Mouse (Mus musculus): ENCODE measurements around the gene Hmgcs2.
A peak's percentile ranks its signal among the peaks of the same experiment; 100 is the strongest.

The Hmgcs2 gene

DNA sequence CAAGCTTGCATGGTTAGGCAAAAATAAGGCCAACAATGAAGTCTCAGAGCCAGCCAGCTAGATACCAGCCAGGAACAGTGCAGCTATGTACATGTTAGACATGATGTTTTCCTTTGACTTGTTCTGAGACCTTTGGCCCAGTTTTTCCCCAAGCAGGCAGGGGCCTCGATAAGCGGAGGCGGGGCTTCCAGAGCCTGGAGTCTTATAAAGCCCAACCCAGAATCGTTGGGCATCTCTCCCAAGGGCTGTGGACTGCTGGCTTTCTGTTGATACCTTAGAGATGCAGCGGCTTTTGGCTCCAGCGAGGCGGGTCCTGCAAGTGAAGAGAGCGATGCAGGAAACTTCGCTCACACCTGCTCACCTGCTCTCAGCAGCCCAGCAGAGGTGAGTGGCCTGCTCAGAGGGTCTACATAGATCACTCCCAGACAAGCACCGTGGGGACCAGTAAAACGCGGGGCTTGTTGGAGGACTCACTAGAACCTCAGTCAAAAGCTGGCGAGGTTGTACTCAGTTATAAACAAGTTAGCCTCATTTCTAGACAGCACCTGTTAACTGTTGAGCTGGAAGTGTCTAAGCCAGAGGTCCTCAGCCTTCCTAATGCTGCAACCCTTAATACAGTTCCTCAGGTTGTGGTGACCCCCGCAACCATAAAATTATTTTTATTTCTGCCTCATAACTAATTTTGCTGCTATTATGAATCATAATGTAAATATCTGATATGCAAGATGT, at the start of gene Hmgcs2:
Hmgcs2 (plus strand) TSS at position 232 of the 729 bp plus-strand sequence.
- DNase-seq (ENCODE audit: low read depth, low spot score): no peak

DNA sequence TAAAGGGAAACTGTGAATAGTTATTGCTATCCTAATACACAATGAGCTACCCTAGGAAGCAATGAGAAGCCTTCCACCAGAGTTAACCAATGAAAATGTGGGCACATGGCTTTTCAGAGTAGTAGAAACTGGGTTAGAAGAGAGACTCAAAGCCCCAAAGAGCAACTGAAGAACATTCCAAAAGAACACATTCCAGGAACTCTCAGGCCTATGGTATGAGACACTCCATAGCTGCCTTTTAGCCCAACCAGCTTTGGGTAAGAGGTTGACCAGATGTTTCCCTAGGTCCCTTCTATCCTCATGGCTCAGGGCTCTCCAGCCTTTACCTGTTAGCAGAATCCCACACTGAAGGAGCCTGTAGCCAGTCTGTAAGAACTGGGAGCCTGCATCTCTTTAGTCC, 46.7 kb upstream of the Hmgcs2 start:
- no peak for DNase-seq (ENCODE audit: low read depth, low spot score)

DNA sequence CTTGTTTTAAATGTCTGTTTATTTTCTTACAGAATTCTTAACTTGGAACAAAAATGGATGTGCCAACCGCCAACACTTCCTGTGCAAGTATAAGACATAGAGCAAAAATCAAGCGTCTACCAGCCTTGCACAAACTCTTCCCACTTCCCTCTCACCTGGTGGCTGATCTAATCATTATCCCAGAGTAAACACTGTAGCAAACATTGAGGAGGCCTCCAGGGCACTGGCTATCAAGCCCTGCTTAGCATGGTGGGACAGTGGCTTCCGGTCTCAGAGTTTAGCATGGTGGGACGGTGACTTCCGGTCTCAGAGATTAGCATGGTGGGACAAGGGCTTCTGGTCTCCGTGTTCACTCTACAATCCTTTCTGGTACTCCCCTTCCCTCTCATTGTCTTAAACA, 44.0 kb upstream of the Hmgcs2 start:
- DNase-seq (ENCODE audit: low read depth, low spot score): no peak

DNA sequence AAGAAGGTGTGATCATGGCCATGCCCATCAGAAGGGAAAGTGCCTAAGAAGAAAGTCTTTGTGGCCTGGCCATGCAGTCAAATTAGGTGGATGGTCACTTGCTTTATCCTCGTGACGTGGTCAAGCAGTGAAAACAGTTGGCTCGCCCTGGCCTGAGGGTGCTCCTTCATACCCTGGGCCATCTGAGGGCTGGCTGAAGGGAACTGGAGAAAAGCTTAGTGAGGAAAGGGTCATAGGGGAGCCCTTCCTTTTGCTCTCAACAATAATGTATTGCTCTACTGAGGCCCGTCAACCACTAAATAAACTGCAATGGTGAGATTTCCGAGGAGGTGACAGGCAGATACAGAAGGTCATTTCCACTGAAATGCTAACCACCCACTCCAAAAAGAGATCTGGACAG, 43.0 kb upstream of the Hmgcs2 start:
- no peak for DNase-seq (ENCODE audit: low read depth, low spot score)

DNA sequence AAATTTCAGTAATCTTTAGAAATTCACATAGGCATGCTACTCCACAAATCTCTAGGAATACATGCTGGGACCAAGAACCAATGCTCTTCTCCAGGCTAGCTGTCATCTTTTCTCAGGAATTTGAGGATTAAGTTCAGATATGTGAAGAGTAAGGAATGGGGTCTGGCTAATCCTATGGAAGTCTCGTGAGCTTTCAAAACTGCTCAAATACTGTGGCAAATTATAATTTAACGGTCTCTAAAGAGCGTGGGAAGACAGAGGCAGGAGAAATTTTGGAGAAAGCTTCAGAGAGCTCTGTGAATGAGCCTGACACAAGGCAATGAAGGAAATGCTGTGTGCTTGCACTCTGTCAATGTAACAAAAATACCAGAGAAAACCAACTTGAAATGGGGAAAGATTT, 42.1 kb upstream of the Hmgcs2 start:
- no peak for DNase-seq (ENCODE audit: low read depth, low spot score)

DNA sequence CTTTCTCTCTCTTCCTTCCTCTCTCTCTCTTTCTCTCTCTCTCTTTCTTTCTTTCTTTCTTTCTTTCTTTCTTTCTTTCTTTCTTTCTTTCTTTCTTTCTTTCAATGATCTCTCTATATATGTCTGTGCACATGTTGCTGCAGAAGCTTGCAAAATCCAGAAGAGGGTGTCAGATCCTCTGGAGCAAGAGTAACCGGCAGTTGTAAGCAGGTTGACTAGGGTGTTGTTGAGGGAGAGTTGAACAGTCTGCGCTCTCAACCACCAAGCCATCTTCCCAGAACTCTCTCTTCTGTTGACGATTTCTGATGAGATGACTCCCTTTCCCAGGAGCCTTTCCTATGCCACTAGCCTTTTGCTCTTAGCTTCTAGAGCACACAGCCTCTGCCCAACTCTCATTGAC, 38.2 kb upstream of the Hmgcs2 start:
- DNase-seq (ENCODE audit: low read depth, low spot score): no peak

DNA sequence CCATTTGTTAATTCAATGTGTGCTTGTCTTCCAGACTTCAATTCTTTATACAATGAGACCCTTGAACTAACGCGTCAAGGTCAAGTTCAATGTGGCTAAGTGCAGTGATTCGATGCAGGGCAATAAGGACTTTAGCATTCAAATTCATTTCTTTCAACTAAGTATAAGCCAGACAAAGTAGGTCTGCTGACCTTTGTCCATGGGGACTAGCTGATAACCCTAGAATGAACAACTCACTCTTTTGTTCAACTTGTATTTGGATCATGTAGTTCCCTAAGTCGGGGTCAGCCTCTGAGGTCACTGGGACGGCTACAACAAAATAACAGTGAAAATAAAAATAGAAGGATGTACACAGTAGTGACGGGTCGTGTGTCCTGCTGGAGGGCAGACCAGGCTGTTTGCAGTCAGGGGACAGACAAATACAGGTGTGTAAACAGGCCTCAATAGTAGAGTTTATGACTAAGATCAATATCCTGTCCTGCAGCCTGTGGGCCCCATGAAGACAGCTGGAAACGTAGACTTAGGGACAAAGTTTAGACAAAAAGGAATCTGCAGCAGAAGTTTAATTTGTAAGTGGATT, 37.7 kb upstream of the Hmgcs2 start:
- DNase-seq (ENCODE audit: low read depth, low spot score): no peak

DNA sequence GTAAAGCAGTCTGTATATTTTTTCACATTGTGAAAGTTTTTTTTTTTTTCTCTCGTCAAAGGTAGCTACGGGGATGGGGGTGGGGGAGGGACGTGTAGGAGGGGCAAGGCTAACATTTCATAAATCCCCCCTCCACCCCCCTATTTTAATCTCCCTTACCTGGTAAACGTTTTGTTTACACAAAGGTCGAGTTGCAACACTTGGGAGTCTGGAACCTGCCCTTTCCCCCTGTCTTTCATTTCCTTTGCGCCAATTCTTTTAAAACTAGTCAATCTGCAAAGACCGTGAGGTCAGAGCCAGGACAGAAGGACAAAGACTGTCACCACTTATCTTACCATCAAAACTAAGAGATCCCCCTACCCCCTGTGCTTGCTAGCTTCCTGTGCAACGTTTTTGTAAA, 34.3 kb upstream of the Hmgcs2 start:
- DNase-seq (ENCODE audit: low read depth, low spot score): no peak

DNA sequence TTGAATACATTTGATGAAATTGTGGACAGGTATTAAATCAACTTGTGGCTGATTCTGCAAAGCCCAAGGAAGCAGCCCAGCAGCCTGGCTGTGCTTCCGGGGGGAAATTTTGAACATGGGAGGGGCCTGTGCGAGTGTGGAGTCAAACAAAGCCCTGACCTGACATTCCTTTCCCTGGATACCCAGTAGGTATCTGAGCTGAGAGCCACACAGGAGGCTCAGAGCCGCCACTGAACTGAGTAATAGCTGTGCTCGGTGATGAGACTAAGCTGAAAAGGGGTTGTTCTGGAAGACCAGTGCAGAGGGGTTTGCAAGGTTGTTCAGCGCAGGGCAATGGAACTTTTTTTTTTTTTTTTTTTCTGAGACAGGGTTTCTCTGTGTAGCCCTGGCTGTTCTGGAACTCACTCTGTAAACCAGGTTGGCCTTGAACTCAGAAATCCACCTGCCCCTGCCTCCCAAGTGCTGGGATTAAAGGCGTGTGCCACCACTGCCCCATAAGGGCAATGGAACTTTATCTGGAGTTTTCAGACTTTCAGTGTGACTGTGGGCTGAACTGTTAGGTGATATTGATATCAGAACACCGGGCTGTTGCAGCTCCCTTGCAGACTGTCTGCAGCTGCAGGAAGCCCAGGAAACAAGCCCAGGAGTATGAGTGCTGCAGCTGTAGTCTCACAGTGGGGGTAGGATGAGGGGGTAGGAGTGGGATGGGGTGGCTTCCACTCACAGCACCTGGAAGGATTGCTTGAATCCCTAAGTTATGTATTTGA, 33.1 kb upstream of the Hmgcs2 start:
- DNase-seq (ENCODE audit: low read depth, low spot score): no peak

DNA sequence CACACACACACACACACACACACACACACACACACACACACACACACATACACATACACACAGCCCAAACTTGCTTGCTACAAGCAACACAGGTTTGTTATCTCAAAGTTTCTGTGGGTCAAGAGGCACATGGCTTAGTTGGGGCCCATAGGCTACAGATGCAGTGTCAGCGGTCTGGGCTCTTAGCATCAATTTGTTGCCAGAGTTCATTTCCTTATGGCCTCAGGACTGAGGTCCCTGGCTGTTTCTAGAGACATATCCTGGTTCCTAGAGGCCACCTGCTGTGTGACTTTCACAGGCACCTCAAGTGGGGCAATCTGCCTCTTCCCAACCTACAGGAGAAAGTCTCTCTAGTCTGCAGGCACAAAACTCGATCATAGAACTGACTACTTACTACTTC, 30.9 kb upstream of the Hmgcs2 start:
- DNase-seq (ENCODE audit: low read depth, low spot score): no peak

DNA sequence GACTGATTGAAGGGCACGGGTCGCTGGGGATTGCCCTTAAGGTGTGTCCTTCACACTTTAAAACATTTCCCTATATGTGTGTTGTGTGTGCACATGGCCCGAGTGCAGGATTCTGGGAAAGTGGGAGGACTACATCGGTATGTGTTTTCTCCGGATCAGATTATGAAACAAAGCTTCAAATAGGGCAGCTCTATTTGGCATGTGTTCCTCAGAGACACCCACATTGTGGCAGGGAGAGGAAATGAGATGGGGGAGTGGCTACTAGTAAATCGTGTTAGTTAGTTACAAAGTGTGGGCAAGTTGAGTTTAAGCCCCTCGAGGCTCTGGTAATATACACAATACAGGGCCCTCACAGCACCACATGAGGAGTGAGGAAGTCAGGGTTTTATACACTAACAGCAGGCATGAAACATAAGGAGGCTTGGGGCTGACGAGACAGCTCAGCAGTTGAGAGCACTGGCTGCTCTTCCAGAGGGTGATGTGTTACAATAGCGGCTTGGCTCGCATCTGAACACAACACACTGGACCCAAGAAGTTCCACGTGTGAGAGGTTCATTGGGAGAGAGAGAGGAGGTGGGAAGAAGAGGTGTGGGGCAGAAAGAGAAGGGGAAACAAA, 30.3 kb upstream of the Hmgcs2 start:
- no peak for DNase-seq (ENCODE audit: low read depth, low spot score)

DNA sequence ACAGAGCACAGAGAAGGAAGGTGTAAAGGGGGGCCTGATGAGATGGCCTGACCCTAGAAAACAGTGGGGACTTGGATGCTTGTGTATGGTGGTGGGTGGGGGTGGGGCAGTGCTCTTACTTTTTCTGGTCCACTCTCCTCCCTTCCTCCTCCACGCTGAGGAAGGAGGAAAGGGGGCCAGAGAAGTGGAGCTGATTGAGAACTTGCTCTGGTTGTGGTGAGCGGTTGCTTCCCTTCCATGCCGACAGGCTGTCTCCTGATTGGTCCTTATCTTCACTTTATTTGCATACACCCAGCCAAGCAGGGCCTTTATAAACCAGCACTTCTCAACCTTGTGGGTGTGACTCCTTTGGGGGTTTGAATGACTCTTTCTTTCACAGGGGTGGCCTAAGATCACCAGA, 26.2 kb upstream of the Hmgcs2 start:
- no peak for DNase-seq (ENCODE audit: low read depth, low spot score)

DNA sequence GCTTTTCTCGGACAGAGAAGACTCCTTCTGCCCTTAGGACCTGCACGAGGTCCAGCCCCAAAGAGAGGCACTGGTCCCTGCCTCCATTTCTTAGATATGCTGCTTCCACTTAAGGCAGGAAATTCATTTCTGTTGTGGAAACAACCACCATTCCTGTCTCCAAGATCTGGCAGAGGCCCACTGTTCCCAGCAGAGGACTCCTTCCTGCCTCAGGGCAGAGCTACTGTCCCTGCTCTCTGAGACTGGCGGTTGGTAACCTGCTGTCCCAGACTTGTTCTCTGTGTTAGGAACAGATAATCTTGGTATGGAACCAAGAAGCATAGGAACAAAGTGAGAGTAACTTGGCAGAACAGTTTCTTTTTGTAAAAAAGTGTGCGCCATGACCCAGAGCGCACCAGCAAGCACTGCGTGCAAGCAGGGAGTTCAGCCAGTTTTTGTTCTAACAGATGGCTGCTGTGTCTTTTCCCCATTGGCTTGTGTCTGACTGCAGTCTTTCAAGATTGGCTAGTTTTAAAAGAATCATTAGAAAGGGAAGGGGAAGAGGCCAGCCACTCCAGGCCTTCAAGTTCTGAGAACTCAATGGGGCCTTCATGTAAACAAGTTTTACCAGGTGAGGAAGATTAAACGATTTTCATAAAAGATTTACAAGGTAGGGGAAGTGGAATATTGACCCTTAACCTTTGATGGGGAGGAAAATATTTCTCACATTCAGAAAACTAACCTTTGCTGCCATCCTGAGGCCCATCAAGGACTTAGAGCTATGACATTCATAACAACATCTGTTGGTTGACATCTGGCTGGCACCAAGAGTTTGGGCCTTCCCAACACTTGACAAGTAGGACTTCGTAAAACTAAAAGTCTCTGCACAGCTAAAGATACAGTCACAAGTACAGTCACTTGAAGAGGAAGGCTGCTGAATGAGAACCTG, 25.3 kb upstream of the Hmgcs2 start:
- no peak for DNase-seq (ENCODE audit: low read depth, low spot score)

DNA sequence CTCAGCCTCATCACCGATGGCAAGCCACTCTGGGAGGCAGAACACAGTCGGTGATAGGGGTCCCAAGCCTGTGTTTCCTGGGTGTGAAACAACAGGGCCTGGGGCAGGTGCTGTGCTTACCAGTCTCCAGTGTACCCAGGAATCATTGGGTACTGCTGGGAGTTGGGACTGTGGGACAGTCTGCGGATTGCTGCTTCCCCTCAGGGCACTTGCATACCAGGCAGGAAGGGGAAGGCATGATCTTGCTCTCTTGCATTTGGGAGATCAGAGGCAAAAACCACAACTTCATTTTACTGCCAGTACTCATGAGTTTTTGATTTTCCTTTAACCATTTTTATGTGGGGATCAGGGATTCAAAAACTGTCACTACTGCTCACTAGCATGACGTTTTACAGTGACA, 21.5 kb upstream of the Hmgcs2 start:
- DNase-seq (ENCODE audit: low read depth, low spot score): no peak

DNA sequence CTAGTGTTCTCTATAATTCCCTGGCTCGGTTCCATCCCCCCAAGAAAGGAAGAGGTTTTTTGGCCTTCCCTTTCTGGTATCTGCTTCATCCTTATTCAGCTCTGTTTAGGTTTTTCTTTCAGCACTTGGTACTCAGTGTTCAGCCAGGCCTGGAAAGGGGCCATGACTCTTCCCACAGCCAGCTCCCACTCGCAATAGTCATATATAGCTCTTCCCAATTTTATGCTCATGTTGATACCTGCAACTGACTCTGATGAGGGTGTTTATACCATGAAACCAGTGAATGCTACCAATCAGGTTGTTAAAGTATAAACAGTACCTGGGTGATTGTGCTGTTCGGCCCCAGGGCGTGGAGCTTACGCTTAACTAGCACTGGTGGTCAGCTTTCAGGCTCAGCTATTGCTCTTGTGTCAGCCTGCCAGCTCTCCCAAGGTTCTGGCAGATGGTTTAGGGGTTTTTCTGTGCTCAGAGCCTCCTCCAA, 20.9 kb upstream of the Hmgcs2 start:
- peak; percentile 62 for DNase-seq (ENCODE audit: low read depth, low spot score)

DNA sequence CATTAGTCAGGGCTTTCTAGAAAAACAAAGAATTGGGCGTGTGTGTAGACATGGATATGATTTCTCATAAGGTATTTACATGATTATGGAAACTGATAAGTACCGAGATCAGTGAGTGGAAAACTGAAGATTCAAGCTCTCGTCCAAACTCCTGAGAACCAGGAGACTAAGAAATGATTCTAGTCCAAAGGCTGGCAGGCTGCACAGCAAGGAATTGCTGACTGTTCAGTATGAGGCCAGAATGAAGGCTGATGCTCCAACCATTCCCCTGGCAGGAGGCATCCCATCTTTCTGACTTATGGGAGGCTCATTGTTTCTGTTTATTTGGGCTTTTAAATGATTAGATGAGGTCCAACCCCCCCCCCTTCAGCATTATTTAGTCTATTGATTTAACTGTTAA, 19.7 kb upstream of the Hmgcs2 start:
- no peak for DNase-seq (ENCODE audit: low read depth, low spot score)

DNA sequence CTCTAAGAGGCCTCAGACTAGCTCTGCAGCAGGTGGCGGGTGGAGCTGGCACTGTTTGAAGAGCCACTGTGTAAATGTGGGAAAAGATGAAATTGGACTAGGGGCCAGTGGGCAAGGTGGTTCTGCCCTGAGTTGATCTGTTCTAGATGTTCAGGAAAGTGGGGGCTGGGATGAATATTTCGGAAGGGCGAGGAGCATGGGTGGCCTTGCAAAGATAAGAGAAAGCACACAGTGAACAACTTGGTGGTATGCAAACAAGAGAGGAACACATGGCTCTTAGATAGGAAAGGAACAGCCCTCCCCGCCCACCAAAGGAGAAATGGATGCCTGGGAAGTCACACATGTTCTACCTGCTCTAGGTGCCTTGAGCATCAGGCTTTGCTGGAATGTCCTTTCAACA, 18.8 kb upstream of the Hmgcs2 start:
- DNase-seq (ENCODE audit: low read depth, low spot score): no peak

DNA sequence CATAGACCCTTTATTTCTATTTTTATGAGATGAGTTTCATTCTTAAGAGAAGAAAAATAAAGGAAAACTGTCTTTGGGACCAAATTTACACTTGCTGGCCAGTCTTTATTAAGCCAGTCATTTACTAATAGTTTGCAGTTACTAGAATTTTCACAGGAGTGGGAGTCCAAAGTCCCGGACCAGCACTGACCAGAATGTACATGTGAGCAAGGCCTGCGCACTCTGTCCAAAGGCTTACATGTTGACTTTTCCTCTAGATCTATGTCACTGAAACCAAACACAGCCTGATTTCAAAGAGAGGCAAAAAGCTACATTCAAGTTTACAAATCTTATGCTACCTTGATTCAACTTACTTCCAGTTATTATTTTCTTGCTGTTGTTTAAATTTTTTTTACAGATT, 18.1 kb upstream of the Hmgcs2 start:
- DNase-seq (ENCODE audit: low read depth, low spot score): no peak

DNA sequence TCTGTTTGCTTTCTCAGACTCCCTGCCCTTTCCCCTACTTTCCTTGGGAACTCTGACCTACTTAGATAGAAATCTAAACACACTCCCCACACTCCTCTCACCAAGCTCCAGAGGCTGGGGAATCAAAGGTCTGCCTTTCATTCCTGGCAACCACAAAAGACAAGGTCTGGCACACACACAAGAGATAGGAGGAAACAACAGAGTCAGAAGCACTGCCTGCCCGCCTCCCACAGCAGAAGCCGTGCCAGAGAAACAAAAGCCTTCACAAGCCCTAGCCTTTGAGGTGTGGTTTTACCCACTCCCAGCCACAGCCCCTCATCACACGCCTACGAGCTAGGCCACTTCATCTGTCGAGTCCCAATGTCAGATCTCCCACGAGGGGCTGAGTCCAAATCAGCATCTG, 13.0 kb upstream of the Hmgcs2 start:
- DNase-seq (ENCODE audit: low read depth, low spot score): no peak

DNA sequence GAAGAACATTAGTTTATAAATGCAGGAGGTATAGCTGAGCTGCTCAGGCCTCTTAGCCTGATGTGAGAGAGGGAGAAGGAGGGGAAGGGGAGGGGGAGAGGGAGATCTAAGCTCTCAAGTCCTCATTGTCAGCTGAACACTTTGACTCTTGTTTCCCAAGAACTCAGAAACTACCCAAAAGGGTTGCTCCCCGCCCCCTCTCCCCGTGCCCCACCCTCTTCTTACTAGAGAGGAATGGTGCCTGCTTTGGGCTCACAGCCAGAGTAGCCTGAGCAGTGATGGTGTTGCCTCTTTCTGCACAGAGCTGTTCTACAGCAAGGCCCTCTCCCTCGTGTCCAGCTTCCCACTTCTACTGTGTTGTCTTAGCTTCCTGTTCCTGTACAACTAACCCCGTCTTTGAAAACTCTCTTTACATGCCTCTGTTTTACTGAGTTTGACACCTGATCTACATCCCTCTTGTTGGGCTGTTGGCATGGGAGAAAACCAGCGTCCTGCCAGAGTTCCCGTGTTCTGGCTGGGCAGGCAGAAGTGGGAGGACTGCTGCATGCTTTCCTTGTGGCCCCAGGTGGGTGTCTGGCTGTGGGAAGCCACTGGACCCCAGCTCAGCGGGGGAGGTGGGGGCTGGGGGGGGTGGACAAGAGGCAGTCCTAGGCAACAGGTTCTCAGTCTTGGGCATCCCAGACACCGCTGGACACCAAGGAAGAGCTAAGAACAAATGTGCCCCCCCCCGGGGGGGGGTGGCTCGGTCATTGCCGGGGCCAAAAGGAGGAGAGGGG, 6.4 kb upstream of the Hmgcs2 start:
- DNase-seq (ENCODE audit: low read depth, low spot score): no peak

DNA sequence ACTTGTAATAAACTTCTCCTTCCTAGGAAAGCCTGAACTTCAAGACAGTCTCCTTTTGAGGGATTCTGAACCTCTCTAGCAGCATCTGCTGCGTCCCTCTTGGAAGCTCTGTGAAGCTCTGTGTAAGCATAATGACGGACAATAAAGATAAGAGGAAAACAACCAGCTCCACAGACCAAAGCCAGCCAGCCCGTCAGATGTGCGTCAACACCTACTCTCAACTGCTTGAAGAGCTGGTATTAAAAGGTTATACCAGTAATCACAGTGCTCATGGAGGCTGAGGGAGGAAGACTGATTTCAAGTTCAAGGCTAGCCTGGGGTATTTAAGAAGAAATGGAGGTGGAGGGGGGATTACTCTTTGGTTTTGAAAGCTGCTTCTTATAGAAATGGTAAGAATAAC, 553 bp upstream of the Hmgcs2 start:
- DNase-seq (ENCODE audit: low read depth, low spot score): no peak

Measured in telencephalon, adult 2 months (tissue).